Mouse (Mus musculus) stomach, embryonic 16.5 days (tissue): ENCODE measurements around the gene Nemp1. TPM values are rescaled to one million over a fixed set of nuclear protein-coding genes. Genes with fewer than 3 reads are reported as not detected.

Source experiments
- ATAC-seq: fragments of 200-750 bp; cut with Nextera tagmentation; 2 replicates; pipeline ENCODE4 v1.8.0; 2017; ENCODE audit warnings: moderate number of reproducible peaks, moderate TSS enrichment; ENCODE audit not compliant: insufficient read depth, low FRiP score
- H3K27ac ChIP-seq: fragments of 300-500 bp; sonication (generic); 2 replicates; pipeline ENCODE4 v1.5.1; 2014; ENCODE audit warnings: low read length
- H3K27me3 ChIP-seq: fragments of 300-500 bp; sonication (generic); 2 replicates; pipeline ENCODE4 v1.6.1; 2014; ENCODE audit warnings: low read length, control low read depth, mixed read lengths; ENCODE audit not compliant: control insufficient read depth, insufficient read depth
- H3K36me3 ChIP-seq: fragments of 300-500 bp; sonication (generic); 2 replicates; pipeline ENCODE4 v1.6.1; 2014; ENCODE audit warnings: low read length; ENCODE audit not compliant: control insufficient read depth, insufficient read depth
- H3K4me1 ChIP-seq: fragments of 300-500 bp; sonication (generic); 2 replicates; pipeline ENCODE4 v1.6.1; 2014; ENCODE audit warnings: low read length, control low read depth, mixed read lengths; ENCODE audit not compliant: control insufficient read depth, insufficient read depth
- H3K4me2 ChIP-seq: fragments of 300-500 bp; sonication (generic); 2 replicates; pipeline ENCODE4 v1.6.1; 2014; ENCODE audit warnings: low read depth, low read length, mixed read lengths
- H3K4me3 ChIP-seq: fragments of 300-500 bp; sonication (generic); replicated peaks from 2 replicates; pipeline ENCODE4 v1.5.1; 2014; ENCODE audit warnings: mild to moderate bottlenecking, low read length
- H3K9ac ChIP-seq: fragments of 300-500 bp; sonication (generic); 2 replicates; pipeline ENCODE4 v1.6.1; 2014; ENCODE audit warnings: low read length
- H3K9me3 ChIP-seq: fragments of 300-500 bp; sonication (generic); replicated peaks from 2 replicates; pipeline ENCODE4 v1.6.1; 2016; ENCODE audit warnings: low read length, control low read depth; ENCODE audit not compliant: control insufficient read depth
- WGBS: fragments of 180-500 bp; shearing (Covaris S2); extraction: QIAGEN DNeasy Blood & Tissue Kit; methylation state at CpG from one replicate; pipeline ENCODE4 v1.1.7; 2014; 5-methylcytosine and 5-hydroxymethylcytosine counted together
- polyA plus RNA-seq: library from polyadenylated mRNA; unstranded; fragments of >200 nt; fragmentation: Nextera tagmentation; extraction: Ambion mirVana; gene quantifications from 2 replicates; pipeline ENCODE4 v1.2.1, GENCODE M21; 2015

Nemp1 gene
- polyA plus RNA-seq, 1 experiment from 2014 or later = 10.0 TPM

DNA sequence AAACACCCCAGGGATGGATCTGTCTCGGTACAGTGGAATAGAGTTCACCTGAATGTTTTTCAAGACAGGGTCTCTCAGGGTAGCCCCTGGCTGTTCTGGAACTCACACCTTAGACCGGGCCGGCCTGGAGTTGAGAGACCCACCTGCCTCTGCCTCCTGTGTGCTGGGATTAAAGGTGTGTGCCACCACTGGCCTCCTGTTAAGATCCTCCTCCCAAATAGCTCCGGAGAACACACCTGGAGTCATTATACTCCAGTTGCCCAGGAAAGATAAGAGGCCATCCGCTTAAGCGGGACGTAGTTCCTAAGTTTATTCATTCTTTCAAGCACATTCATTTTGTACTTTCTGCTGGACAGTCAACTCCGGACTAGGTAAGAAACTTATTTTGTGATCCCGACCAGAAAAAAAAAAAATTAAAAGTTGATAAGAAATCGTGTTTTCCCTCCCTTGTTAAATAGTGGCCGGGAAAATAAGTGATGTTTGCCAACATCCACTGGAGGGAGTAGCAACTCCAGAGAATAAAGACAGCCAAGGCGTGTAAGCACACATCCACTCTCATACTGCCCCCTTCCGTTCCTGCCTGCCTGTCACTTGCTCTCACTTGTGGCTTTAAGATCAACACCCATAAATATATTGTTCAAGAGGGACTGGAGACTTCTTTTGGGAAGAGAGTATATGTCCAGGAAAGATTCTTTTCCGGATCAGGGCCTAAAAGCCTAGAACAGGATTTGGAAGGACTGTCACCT lies 11.1 kb downstream of the Nemp1 start:
- H3K4me2 ChIP-seq = peak overlapping the region; percentile 96
- H3K4me1 ChIP-seq = peaks cover 9% of the 10 kb centered on the region
- H3K9ac ChIP-seq = peak overlapping the region; percentile 74
- no peak for ATAC-seq
- no peaks in the 10 kb centered on the region for H3K36me3 ChIP-seq
- H3K27ac ChIP-seq = peak overlapping the region; percentile 58
- H3K9me3 ChIP-seq = no peaks in the 10 kb centered on the region
- H3K27me3 ChIP-seq = no peaks in the 10 kb centered on the region
- 8% methylated on average over 14 of the region's 14 CpGs for WGBS
- H3K4me3 ChIP-seq = peak overlapping the region; percentile 72

DNA sequence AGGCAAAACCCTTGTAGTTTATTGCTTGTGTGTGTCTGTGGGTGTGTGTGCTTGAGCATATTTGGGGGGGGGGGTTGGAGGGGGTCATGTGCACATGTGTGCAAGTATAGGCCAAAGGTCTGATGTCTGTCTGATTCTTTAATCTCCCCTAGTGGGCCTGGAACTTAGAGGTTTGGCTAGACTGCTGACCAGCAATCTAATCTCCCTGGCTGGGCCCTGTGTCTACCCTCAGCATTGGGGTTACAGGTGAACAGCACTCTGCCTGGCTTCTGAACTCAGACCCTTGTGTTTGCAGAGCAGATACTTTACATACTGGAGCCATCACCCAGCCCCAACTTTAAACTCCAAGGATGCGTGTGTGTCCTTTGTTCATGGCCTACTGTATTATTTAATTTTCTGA lies 12.5 kb downstream of the Nemp1 start:
- Histone ChIP-seq H3K4me1 (peaks cover 9% of the 10 kb centered on the region), H3K4me2 (no peak overlapping the region), H3K36me3 (no peaks in the 10 kb centered on the region), H3K9ac (no peak overlapping the region), H3K9me3 (no peaks in the 10 kb centered on the region), H3K27ac (no peak overlapping the region), H3K4me3 (no peak overlapping the region), H3K27me3 (no peaks in the 10 kb centered on the region)
- 82% methylated on average over 1 of the region's 1 CpGs for WGBS
- no peak for ATAC-seq

DNA sequence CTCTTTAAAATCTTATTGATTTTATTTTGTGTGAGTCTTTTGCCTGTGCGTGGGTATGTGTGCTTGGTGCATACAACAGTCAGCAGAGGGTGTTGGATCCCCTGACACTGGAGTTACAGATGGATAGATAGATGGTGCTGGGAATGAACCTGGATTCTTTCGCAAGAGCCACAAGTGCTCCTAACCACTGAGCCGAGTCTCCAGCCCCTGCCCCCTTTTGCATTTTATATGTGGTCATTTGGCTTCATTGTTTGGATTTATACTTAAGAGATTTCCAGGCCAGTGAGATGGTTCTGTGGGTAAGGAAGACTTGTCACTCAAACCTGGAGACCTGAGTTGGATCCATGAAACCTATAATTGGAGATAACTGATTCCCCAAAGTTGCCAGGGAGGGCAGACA lies 13.2 kb downstream of the Nemp1 start:
- 87% methylated on average over 3 of the region's 3 CpGs for WGBS
- ATAC-seq = no peak
- no peaks in the 10 kb centered on the region for H3K27me3 ChIP-seq
- H3K9ac ChIP-seq = no peak overlapping the region
- peaks cover 9% of the 10 kb centered on the region for H3K4me1 ChIP-seq
- no peak overlapping the region for H3K4me3 ChIP-seq
- H3K4me2 ChIP-seq = no peak overlapping the region
- no peak overlapping the region for H3K27ac ChIP-seq
- H3K9me3 ChIP-seq = no peaks in the 10 kb centered on the region
- H3K36me3 ChIP-seq = no peaks in the 10 kb centered on the region

DNA sequence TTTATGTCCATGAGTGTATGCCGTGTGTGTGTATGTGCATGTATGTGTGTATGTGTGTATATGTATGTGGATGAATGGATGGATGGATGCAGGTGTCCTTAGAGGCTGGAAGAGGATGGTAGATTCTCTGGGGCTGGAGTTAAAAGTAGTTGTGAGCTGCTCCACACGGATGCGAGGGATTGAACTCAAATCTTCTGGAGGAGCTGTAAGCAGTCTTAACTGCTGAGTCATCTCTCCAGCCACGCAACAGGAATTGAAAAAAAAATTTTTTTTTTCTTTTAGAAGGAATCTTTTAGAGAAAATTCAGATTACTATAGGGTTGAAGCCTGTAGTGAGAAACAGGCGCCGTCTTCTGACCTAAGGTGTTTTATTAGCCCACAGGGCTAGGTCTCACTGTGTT lies 16.2 kb downstream of the Nemp1 start:
- 84% methylated on average over 6 of the region's 6 CpGs for WGBS
- Histone ChIP-seq H3K4me2 (no peak overlapping the region), H3K36me3 (no peaks in the 10 kb centered on the region), H3K4me1 (peaks cover 5% of the 10 kb centered on the region), H3K27ac (no peak overlapping the region), H3K4me3 (no peak overlapping the region), H3K9me3 (no peaks in the 10 kb centered on the region), H3K27me3 (no peaks in the 10 kb centered on the region), H3K9ac (no peak overlapping the region)
- no peak for ATAC-seq

DNA sequence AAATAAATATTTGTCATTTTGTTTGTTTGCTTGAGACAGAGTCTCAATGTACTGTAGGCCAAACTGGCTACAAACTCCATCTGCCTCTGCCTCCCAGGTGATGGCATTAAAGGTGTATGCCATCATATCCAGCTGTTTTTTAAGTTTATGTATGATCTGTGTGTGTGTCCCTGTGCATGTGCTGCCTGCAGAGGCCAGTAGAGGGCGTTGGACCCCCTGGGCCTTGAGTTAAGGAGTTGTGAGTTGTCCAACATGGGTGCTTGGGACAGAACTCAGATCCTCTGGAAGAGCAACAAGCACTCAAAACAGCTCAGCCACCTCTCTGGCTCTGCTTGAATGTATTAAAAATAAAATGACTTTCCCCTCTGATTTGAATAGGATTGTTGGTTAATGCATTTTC lies 24.4 kb downstream of the Nemp1 start:
- Histone ChIP-seq H3K27ac (no peak overlapping the region), H3K36me3 (peaks cover 16% of the 10 kb centered on the region), H3K4me1 (no peaks in the 10 kb centered on the region), H3K4me3 (no peak overlapping the region), H3K9me3 (no peaks in the 10 kb centered on the region), H3K9ac (no peak overlapping the region), H3K27me3 (no peaks in the 10 kb centered on the region), H3K4me2 (no peak overlapping the region)
- WGBS = 24% methylated on average over 1 of the region's 1 CpGs
- ATAC-seq = no peak

DNA sequence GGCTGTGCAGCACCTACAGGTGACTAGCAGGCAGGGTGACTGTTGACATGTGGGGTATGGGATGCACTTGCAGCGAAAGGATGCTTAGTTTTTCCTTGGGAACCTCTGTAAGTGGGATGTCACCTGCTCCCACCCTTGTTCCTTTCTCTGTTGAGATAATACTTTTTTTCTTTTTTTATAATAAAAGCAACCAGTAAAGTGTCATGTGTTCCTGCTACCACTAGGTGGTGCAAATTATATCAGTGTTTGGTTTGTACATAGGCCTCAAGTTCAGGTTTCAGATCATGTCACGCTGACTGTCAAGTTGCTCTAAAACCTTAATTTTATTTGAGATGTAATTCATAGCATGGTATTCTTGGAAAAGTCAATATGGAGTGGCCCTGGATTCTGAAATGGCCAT lies 27.9 kb downstream of the Nemp1 start:
- ATAC-seq = no peak
- Histone ChIP-seq H3K4me2 (no peak overlapping the region), H3K27me3 (no peaks in the 10 kb centered on the region), H3K27ac (no peak overlapping the region), H3K4me3 (no peak overlapping the region), H3K9ac (no peak overlapping the region), H3K9me3 (no peaks in the 10 kb centered on the region), H3K4me1 (no peaks in the 10 kb centered on the region), H3K36me3 (peaks cover 16% of the 10 kb centered on the region)
- 43% methylated on average over 2 of the region's 2 CpGs for WGBS

DNA sequence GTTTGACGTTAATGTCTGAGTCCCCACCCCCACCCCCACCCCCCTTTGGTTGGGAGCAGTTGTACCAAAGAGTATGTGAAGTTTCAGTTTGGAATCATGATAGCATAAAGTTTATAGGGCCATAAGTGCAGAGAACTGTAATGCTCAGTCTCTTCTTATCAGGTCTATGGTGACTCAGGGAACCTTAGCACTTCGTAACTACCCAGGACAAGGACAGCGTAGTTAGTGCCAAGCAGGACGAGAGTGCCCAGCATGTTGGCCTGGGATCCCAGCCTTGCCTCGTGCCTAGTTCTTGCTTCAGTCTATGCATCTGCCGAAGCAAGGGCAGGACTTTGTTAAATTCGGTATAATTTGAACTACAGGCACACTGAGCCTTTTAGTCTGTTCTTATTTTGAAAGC lies 29.1 kb downstream of the Nemp1 start:
- no peak for ATAC-seq
- no peak overlapping the region for H3K4me2 ChIP-seq
- WGBS = 90% methylated on average over 7 of the region's 7 CpGs

DNA sequence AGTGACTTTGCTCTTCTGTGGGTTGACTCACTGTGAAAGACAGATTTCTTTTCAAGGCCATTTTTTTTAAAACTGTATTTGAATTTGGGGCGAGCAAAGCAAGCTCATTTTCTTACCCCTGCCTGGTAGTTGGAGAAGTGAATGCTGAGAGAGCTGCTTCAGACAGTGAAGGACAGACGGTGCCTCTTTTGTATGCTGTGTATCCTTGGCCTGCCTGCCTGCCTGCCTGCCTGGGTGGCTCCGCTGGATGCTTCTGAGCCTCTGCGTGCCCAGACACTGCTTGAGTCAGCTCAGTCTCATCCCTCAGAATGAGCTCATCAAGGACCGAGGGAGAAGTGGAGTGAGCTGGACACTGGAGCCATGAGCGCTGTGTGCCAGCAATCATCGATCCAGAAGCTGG lies 32.3 kb downstream of the Nemp1 start:
- H3K36me3 ChIP-seq = peaks cover 6% of the 10 kb centered on the region
- H3K4me3 ChIP-seq = no peak overlapping the region
- H3K9me3 ChIP-seq = no peaks in the 10 kb centered on the region
- H3K9ac ChIP-seq = no peak overlapping the region
- no peaks in the 10 kb centered on the region for H3K27me3 ChIP-seq
- 88% methylated on average over 7 of the region's 7 CpGs for whole genome bisulfite sequencing
- no peak overlapping the region for H3K4me2 ChIP-seq
- ATAC-seq = no peak
- no peak overlapping the region for H3K27ac ChIP-seq
- H3K4me1 ChIP-seq = no peaks in the 10 kb centered on the region

More for the DNA sequence above, 29.1 kb downstream of the Nemp1 start:
- H3K27me3 ChIP-seq = no peaks in the 10 kb centered on the region
- H3K9me3 ChIP-seq = no peaks in the 10 kb centered on the region
- no peak overlapping the region for H3K9ac ChIP-seq
- H3K4me3 ChIP-seq = no peak overlapping the region
- no peaks in the 10 kb centered on the region for H3K4me1 ChIP-seq
- no peak overlapping the region for H3K27ac ChIP-seq
- H3K36me3 ChIP-seq = peaks cover 13% of the 10 kb centered on the region

DNA sequence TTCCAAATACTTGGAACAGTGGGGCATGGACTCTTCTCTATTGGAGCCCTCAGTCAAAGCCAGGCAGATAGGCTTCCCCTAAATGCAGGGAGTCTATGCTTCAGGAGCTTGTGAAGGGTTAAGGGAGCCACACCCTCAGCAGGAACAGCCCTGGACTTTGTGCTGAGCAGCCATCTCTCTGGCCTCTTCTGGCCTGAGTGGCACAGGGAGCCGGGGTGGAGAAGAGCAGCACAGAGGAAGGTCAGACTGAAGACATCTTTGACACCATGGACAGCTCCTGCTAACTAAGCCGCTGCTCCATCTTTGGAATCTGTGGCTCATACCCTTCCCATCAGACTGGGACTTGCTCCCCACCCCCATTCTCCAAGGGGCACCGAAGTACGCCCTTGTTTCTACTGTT lies 36.6 kb downstream of the Nemp1 start:
- Histone ChIP-seq H3K4me3 (peak overlapping the region; percentile 14), H3K4me2 (peak overlapping the region; percentile 34; the same call in 1 of the 2 replicates), H3K27ac (no peak overlapping the region), H3K4me1 (no peaks in the 10 kb centered on the region), H3K9ac (0 out of 2 replicates have a peak overlapping the region, but pooled peaks have one; percentile 6), H3K36me3 (no peaks in the 10 kb centered on the region), H3K9me3 (no peaks in the 10 kb centered on the region), H3K27me3 (no peaks in the 10 kb centered on the region)
- no peak for ATAC-seq
- 32% methylated on average over 4 of the region's 4 CpGs for WGBS
